Mouse (Mus musculus): Measurements from ENCODE around the gene Utp15.

GRCm38 (mm10) chr13:98235451-98235850 lies 27.4 kb downstream of the Utp15 start:
- TF ChIP-seq GATA1 (IDR thresholded peaks at IDR 0.05; ENCODE audit: low read length) (no peak), TAL1 (IDR thresholded peaks at IDR 0.05; ENCODE audit: low read length) (no peak)

Data from erythroblast, embryonic 14.5 days (primary cell).